Mouse (Mus musculus): Measurements from ENCODE around the gene Mbtps2. TPM values are rescaled to one million over a fixed set of nuclear protein-coding genes. Genes with fewer than 3 reads are reported as not detected.

Mbtps2 gene
- 5.7 and 7.7 TPM in 2 replicates for polyA plus RNA-seq (2012; rRNA removed)

GRCm38 (mm10) chrX:157598186-157598996 is at the start of gene Mbtps2:
Mbtps2 (minus strand) TSS chrX:157598715.

GRCm38 (mm10) chrX:157568840-157569239 is 29.7 kb downstream of the Mbtps2 start, which contains the start of gene Yy2:
Yy2 (minus strand) TSS chrX:157568985.

GRCm38 (mm10) chrX:157491944-157492726 is 106.4 kb downstream of the Mbtps2 start, which contains the start of gene Sms:
Sms (minus strand) TSS chrX:157492287.

Other genes starting within 250 kb of the Mbtps2 start
- gene Phex, start 183.4 kb downstream of the Mbtps2 start, polyA plus RNA-seq (2012; rRNA removed), result 0.01 and 0.06 TPM in 2 replicates
- gene Sms, start 106.4 kb downstream of the Mbtps2 start, polyA plus RNA-seq (2012; rRNA removed), result 17.9 and 19.1 TPM in 2 replicates
- 0.48 and 1.1 TPM in 2 replicates for gene Yy2, start 29.7 kb downstream of the Mbtps2 start, polyA plus RNA-seq (2012; rRNA removed)
- gene Smpx, start 100.2 kb upstream of the Mbtps2 start, polyA plus RNA-seq (2012; rRNA removed), result 0.02 and 0.86 TPM in 2 replicates
- gene Klhl34, start 219.7 kb upstream of the Mbtps2 start, polyA plus RNA-seq (2012; rRNA removed), result not detected in 2 replicates